Mouse (Mus musculus): Measurements from ENCODE around the gene Fam181b. TPM values are rescaled to one million over a fixed set of nuclear protein-coding genes. Genes with fewer than 3 reads are reported as not detected.

The Fam181b gene
- not detected in 2 replicates for polyA plus RNA-seq (2011; ENCODE audit: insufficient read depth, insufficient read length, low replicate concordance, missing spikeins)

DNA sequence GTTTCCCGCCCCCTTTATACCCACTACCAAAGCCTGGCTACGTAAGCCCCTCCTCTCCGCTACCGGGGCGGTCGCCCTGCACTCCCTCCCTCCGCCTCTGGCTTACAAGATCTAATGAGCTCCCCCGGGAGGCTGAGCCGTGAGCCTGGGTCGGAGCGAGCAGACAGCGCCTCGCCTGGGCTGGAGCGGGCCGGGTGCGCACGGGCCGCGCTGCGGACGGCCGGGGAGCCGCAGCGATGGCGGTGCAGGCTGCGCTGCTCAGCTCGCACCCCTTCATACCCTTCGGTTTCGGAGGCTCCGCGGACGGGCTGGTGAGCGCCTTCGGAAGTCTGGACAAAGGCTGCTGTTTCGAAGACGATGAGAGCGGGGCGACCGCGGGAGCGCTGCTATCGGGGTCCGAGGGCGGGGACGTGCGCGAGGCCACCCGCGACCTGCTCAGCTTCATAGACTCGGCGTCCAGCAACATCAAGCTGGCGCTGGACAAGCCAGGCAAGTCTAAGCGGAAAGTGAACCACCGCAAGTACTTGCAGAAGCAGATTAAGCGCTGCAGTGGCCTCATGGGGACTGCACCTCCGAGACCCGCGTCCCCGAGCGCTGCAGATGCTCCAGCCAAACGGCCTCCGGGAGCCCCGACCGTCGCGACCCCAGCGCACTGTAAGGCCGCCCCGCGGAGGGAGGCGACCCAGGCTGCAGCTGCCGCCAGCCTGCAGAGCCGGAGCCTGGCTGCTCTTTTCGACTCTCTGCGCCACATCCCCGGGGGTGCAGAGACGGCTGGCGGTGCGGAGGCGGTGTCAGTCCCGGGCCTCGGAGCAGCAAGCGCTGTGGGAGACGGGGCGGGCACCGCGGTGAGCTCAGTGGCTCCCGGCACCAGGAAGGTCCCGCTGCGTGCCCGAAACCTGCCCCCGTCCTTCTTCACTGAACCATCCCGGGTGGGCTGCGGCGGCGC, at the start of gene Fam181b:
Gene Fam181b, plus strand, starts transcription at position 81 of the 946 bp plus-strand sequence.
- no peaks in the 10 kb centered on the region for H3K4me1 ChIP-seq (ENCODE audit: control insufficient read depth, insufficient read depth, low read length)
- 1% methylated on average over 96 of the region's 96 CpGs for WGBS
- TF ChIP-seq POLR2A (IDR thresholded peaks at IDR 0.05; ENCODE audit: borderline replicate concordance, control insufficient read depth, low read depth, low read length) (no peak), CTCF (IDR thresholded peaks at IDR 0.05; ENCODE audit: control insufficient read depth, insufficient read depth, low read length) (no peak)
- no peak within 1 kb of the TSS for H3K27ac ChIP-seq (ENCODE audit: control insufficient read depth, insufficient read depth, low read depth, low read length, poor library complexity)
- H3K4me3 ChIP-seq (replicated peaks; ENCODE audit: control insufficient read depth, low read depth, low read length) = no peak within 1 kb of the TSS

DNA sequence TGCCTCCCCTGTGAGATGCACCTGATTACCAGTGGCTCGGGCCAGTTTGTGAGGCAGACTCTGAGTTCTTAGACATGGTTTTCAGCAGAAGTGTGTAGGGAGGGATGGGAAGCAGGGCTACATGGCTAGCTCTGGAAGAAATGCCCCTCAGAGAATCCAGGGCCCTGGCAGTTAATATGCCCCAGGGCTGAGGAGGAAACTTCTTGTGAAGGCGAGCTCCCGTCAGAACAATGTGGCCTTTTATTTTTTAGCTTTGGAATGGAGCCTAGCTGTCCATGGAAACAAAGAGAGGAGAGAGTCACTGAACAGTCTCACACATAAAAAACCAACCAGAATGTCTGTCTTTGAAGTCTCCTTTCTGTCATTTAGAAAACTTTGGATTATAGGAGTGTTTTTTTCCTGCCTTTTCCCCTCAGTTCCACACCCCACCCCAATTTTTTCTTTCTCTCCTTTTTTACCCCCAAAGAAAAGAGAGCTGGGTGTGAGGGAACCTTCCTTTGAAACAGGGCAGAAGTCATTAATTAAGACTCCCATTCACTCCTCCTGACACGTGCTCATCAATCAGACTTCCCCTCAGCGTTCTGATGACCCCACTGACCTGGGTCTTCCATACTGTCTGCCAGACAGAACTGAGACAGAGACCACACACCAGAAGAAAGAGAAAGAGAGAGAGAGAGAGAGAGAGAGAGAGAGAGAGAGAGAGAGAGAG, 41.7 kb upstream of the Fam181b start:
- TF ChIP-seq POLR2A (IDR thresholded peaks at IDR 0.05; ENCODE audit: borderline replicate concordance, control insufficient read depth, low read depth, low read length) (no peak), CTCF (IDR thresholded peaks at IDR 0.05; ENCODE audit: control insufficient read depth, insufficient read depth, low read length) (no peak)
- Histone ChIP-seq H3K27ac (ENCODE audit: control insufficient read depth, insufficient read depth, low read depth, low read length, poor library complexity) (no peak overlapping the region), H3K4me3 (replicated peaks; ENCODE audit: control insufficient read depth, low read depth, low read length) (no peak overlapping the region), H3K4me1 (ENCODE audit: control insufficient read depth, insufficient read depth, low read length) (no peaks in the 10 kb centered on the region)
- 60% methylated on average over 5 of the region's 5 CpGs for WGBS

GRCm38 (mm10) chr7:93038472-93038828, 41.2 kb upstream of the Fam181b start:
- Histone ChIP-seq H3K4me1 (ENCODE audit: control insufficient read depth, insufficient read depth, low read length) (no peaks in the 10 kb centered on the region), H3K4me3 (replicated peaks; ENCODE audit: control insufficient read depth, low read depth, low read length) (no peak overlapping the region), H3K27ac (ENCODE audit: control insufficient read depth, insufficient read depth, low read depth, low read length, poor library complexity) (no peak overlapping the region)
- 8% methylated on average over 1 of the region's 1 CpGs for WGBS
- TF ChIP-seq CTCF (IDR thresholded peaks at IDR 0.05; ENCODE audit: control insufficient read depth, insufficient read depth, low read length) (no peak), POLR2A (IDR thresholded peaks at IDR 0.05; ENCODE audit: borderline replicate concordance, control insufficient read depth, low read depth, low read length) (no peak)

DNA sequence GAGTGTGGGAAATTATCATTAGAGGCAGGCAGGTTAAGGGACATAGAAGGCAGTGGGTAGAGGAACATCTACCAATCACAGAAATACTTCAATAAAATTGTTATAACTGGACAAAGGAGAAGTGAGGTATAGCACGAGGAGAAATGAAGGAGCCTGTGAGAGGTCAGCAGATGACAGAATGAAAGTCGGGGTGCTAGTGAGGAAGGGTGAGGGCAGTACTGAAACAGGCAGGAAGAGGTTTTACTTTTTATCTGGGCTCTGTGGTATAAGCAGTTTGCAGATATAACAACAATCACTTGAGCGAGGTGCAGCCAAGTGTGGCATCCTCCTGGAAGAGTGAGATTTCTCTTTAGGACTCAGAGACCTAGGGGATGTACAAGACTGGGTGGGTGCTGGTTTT, 40.1 kb upstream of the Fam181b start:
- WGBS = 19% methylated on average over 3 of the region's 3 CpGs
- Histone ChIP-seq H3K4me1 (ENCODE audit: control insufficient read depth, insufficient read depth, low read length) (no peaks in the 10 kb centered on the region), H3K4me3 (replicated peaks; ENCODE audit: control insufficient read depth, low read depth, low read length) (no peak overlapping the region), H3K27ac (ENCODE audit: control insufficient read depth, insufficient read depth, low read depth, low read length, poor library complexity) (no peak overlapping the region)
- TF ChIP-seq POLR2A (IDR thresholded peaks at IDR 0.05; ENCODE audit: borderline replicate concordance, control insufficient read depth, low read depth, low read length) = no peak
- TF ChIP-seq CTCF (IDR thresholded peaks at IDR 0.05; ENCODE audit: control insufficient read depth, insufficient read depth, low read length) = no peak

- 1% methylated on average over 3 of the region's 3 CpGs for WGBS
These were observed 35.3 kb upstream of the Fam181b start for GRCm38 (mm10) chr7:93044359-93044758.

GRCm38 (mm10) chr7:93044788-93045187, 34.9 kb upstream of the Fam181b start:
- Histone ChIP-seq H3K27ac (ENCODE audit: control insufficient read depth, insufficient read depth, low read depth, low read length, poor library complexity) (no peak overlapping the region), H3K4me3 (replicated peaks; ENCODE audit: control insufficient read depth, low read depth, low read length) (no peak overlapping the region), H3K4me1 (ENCODE audit: control insufficient read depth, insufficient read depth, low read length) (no peaks in the 10 kb centered on the region)
- TF ChIP-seq CTCF (IDR thresholded peaks at IDR 0.05; ENCODE audit: control insufficient read depth, insufficient read depth, low read length) (no peak), POLR2A (IDR thresholded peaks at IDR 0.05; ENCODE audit: borderline replicate concordance, control insufficient read depth, low read depth, low read length) (no peak)
- 79% methylated on average over 1 of the region's 1 CpGs for WGBS

More at GRCm38 (mm10) chr7:93044359-93044758, 35.3 kb upstream of the Fam181b start:
- Histone ChIP-seq H3K4me3 (replicated peaks; ENCODE audit: control insufficient read depth, low read depth, low read length) (no peak overlapping the region), H3K27ac (ENCODE audit: control insufficient read depth, insufficient read depth, low read depth, low read length, poor library complexity) (no peak overlapping the region), H3K4me1 (ENCODE audit: control insufficient read depth, insufficient read depth, low read length) (no peaks in the 10 kb centered on the region)
- TF ChIP-seq POLR2A (IDR thresholded peaks at IDR 0.05; ENCODE audit: borderline replicate concordance, control insufficient read depth, low read depth, low read length) = no peak
- TF ChIP-seq CTCF (IDR thresholded peaks at IDR 0.05; ENCODE audit: control insufficient read depth, insufficient read depth, low read length) = no peak

- no peak overlapping the region for H3K27ac ChIP-seq (ENCODE audit: control insufficient read depth, insufficient read depth, low read depth, low read length, poor library complexity)
These were observed 18.8 kb upstream of the Fam181b start for GRCm38 (mm10) chr7:93060831-93061230.

GRCm38 (mm10) chr7:93061747-93062146, 17.9 kb upstream of the Fam181b start:
- Histone ChIP-seq H3K4me3 (replicated peaks; ENCODE audit: control insufficient read depth, low read depth, low read length) (no peak overlapping the region), H3K4me1 (ENCODE audit: control insufficient read depth, insufficient read depth, low read length) (no peaks in the 10 kb centered on the region), H3K27ac (ENCODE audit: control insufficient read depth, insufficient read depth, low read depth, low read length, poor library complexity) (no peak overlapping the region)
- WGBS = 88% methylated on average over 3 of the region's 3 CpGs
- no peak for TF ChIP-seq POLR2A (IDR thresholded peaks at IDR 0.05; ENCODE audit: borderline replicate concordance, control insufficient read depth, low read depth, low read length)
- TF ChIP-seq CTCF (IDR thresholded peaks at IDR 0.05; ENCODE audit: control insufficient read depth, insufficient read depth, low read length) = no peak

More at GRCm38 (mm10) chr7:93060831-93061230, 18.8 kb upstream of the Fam181b start:
- TF ChIP-seq CTCF (IDR thresholded peaks at IDR 0.05; ENCODE audit: control insufficient read depth, insufficient read depth, low read length) = no peak
- no peak for TF ChIP-seq POLR2A (IDR thresholded peaks at IDR 0.05; ENCODE audit: borderline replicate concordance, control insufficient read depth, low read depth, low read length)
- no peaks in the 10 kb centered on the region for H3K4me1 ChIP-seq (ENCODE audit: control insufficient read depth, insufficient read depth, low read length)
- H3K4me3 ChIP-seq (replicated peaks; ENCODE audit: control insufficient read depth, low read depth, low read length) = no peak overlapping the region
